Mouse (Mus musculus): ENCODE data around the gene Arhgap35. TPM values are rescaled to one million over a fixed set of nuclear protein-coding genes. Genes with fewer than 3 reads are reported as not detected.
A peak's percentile ranks its signal among the peaks of the same experiment; 100 is the strongest.

Arhgap35 gene
- polyA plus RNA-seq, 1 experiment = 75.2 TPM

DNA sequence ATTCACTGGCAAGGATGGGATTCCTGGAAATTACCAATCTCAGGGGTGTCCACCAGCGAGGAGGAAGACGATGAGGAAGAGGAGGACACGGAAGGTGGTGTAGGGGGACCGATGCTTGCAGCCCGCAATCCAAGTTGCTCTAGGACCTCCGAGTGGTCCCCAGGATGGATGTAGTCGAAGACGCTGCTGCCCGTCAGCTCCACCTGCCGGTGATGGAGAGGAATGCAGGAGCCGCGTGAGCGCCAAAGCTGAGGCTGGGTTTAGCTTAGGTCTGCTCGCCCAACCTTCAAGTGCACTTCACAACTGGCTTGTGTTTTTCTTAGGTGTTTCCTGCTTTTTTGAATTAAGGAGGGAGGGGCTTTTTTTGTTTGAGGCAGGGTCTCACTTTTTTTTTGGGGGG is 151.6 kb downstream of the Arhgap35 start:
- TF ChIP-seq CTCF (IDR thresholded peaks at IDR 0.05; ENCODE audit: borderline replicate concordance, extremely low read depth, insufficient read depth, insufficient read length) = peak; percentile 97
- no peak for TF ChIP-seq POLR2A (IDR thresholded peaks at IDR 0.05; ENCODE audit: borderline replicate concordance, extremely low read depth, insufficient read depth, insufficient read length, poor library complexity, severe bottlenecking)
- peak; percentile 83 for DNase-seq (ENCODE audit: low read depth)

DNA sequence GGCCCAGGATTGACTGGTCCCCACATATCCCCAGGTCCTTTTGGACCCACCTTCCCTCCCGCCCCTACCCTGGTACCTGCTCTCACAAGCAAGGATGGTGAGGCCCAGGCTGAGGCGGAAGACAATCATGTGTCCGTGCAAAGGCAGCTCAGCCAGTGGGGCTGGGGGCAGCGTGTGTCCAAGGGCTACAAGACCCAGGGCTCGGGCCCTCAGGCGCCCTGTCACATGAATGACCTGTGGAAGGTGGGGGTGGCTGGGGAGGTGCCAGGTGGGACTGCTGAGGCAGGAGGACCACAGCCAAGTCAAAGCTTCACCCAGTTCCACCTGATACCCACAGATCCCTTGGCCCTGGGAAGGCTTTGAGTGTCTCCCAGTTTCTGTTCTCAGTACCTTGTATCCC is 153.1 kb downstream of the Arhgap35 start:
- no peak for DNase-seq (ENCODE audit: low read depth)
- no peak for TF ChIP-seq POLR2A (IDR thresholded peaks at IDR 0.05; ENCODE audit: borderline replicate concordance, extremely low read depth, insufficient read depth, insufficient read length, poor library complexity, severe bottlenecking)

GRCm38 (mm10) chr7:16461151-16461550 is 153.6 kb downstream of the Arhgap35 start:
- no peak for TF ChIP-seq CTCF (IDR thresholded peaks at IDR 0.05; ENCODE audit: borderline replicate concordance, extremely low read depth, insufficient read depth, insufficient read length)
- TF ChIP-seq POLR2A (IDR thresholded peaks at IDR 0.05; ENCODE audit: borderline replicate concordance, extremely low read depth, insufficient read depth, insufficient read length, poor library complexity, severe bottlenecking) = no peak
- DNase-seq (ENCODE audit: low read depth) = peak; percentile 22

DNA sequence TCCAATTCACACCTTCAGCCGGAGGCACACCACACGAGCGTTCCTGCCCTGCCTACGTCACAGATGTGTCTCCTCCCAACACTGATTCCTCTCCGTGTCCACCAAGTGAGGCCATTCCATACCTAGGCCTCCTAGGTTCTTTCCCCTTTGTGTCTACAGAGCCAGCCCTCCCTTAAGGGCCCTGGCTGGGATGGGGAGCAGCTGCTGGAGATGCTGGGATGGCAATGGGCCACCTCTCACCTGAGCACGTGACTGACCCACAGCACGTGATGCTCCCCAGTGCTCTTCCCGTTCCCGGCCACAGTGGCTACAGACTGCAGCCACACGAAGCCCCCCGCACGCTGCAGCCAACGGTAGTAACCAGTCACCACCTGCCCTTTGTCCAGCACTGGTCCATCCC is 154.2 kb downstream of the Arhgap35 start:
- TF ChIP-seq POLR2A (IDR thresholded peaks at IDR 0.05; ENCODE audit: borderline replicate concordance, extremely low read depth, insufficient read depth, insufficient read length, poor library complexity, severe bottlenecking) (no peak), CTCF (IDR thresholded peaks at IDR 0.05; ENCODE audit: borderline replicate concordance, extremely low read depth, insufficient read depth, insufficient read length) (no peak)
- no peak for DNase-seq (ENCODE audit: low read depth)

GRCm38 (mm10) chr7:16456289-16456688 is 158.5 kb downstream of the Arhgap35 start:
- no peak for DNase-seq (ENCODE audit: low read depth)
- TF ChIP-seq CTCF (IDR thresholded peaks at IDR 0.05; ENCODE audit: borderline replicate concordance, extremely low read depth, insufficient read depth, insufficient read length) (no peak), POLR2A (IDR thresholded peaks at IDR 0.05; ENCODE audit: borderline replicate concordance, extremely low read depth, insufficient read depth, insufficient read length, poor library complexity, severe bottlenecking) (no peak)

DNA sequence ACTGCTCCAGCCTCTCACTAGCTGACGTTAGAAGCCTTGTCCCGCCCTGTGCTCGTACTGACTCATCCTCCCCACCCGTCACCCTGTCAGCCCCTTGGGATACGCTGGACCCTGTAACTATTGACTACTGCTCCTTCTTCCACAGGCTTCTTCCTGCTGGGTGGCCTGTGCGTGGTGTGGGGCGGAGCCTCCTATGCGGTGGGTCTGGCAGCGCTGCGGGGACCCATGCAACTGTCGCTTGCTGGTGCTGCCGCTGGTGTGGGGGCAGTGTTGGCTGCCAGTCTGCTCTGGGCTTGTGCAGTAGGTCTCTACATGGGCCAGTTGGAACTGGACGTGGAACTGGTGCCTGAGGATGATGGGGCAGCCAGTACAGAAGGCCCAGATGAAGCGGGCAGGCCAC is 159.8 kb downstream of the Arhgap35 start:
- no peak for DNase-seq (ENCODE audit: low read depth)
- no peak for TF ChIP-seq CTCF (IDR thresholded peaks at IDR 0.05; ENCODE audit: borderline replicate concordance, extremely low read depth, insufficient read depth, insufficient read length)
- no peak for TF ChIP-seq POLR2A (IDR thresholded peaks at IDR 0.05; ENCODE audit: borderline replicate concordance, extremely low read depth, insufficient read depth, insufficient read length, poor library complexity, severe bottlenecking)

DNA sequence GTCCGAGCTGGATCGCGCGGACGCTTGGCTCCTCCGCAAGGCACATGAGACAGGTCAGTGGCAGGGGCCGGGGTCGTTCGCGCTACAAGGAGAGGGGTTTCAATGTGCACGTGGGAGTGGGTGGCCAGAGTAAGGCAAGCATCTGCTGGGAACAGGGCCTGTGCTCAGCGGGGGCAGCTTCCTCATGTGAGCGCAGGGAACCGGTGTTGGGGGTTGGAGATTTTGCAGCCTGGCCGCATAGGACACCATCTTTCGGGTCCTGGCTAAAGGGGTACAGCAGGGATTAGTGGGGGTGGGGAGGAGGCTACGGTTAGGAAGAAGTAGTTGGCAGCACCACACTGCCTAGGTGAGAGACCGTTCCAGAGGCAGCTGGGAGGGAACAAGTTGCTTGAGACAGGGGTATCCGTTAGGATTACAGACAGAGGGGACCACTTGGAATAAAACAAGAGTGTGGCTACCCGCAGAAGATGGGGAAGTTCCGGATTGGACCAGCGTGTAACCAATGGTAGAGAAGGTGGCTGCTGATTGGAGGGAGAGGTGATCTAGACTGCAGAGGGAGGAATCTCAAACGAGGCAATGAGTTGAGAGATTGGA is 161.6 kb downstream of the Arhgap35 start:
- TF ChIP-seq CTCF (IDR thresholded peaks at IDR 0.05; ENCODE audit: borderline replicate concordance, extremely low read depth, insufficient read depth, insufficient read length) (no peak), POLR2A (IDR thresholded peaks at IDR 0.05; ENCODE audit: borderline replicate concordance, extremely low read depth, insufficient read depth, insufficient read length, poor library complexity, severe bottlenecking) (no peak)
- peak; percentile 90 for DNase-seq (ENCODE audit: low read depth)

DNA sequence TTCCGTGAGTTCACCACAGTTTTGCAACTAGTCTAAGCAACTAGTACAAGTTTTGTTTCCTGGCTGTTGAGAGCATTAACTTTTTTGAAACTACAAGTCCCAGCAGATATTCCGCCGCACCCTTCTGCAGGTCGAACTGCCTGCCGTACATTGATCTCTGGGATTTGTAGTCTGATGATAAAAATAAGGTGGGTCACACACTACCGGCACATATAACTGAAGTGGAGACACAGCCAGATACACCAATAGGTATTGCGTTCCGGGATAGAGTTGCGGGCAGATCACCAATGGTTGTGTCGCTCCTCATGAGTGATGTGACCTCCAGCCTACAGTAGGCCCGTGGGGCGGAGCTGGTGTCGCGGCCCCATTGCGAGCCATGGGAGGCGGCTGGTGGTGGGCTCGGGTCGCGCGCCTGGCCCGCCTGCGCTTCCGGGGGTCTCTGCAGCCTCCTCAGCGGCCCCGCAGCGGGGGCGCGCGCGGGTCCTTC is 162.2 kb downstream of the Arhgap35 start, which contains the start of gene Tmem160:
Tmem160 (plus strand) TSS at position 193 of the 487 bp plus-strand sequence.
- DNase-seq (ENCODE audit: low read depth) = peak; percentile 99
- TF ChIP-seq CTCF (IDR thresholded peaks at IDR 0.05; ENCODE audit: borderline replicate concordance, extremely low read depth, insufficient read depth, insufficient read length) = no peak
- TF ChIP-seq POLR2A (IDR thresholded peaks at IDR 0.05; ENCODE audit: borderline replicate concordance, extremely low read depth, insufficient read depth, insufficient read length, poor library complexity, severe bottlenecking) = peak; percentile 61

DNA sequence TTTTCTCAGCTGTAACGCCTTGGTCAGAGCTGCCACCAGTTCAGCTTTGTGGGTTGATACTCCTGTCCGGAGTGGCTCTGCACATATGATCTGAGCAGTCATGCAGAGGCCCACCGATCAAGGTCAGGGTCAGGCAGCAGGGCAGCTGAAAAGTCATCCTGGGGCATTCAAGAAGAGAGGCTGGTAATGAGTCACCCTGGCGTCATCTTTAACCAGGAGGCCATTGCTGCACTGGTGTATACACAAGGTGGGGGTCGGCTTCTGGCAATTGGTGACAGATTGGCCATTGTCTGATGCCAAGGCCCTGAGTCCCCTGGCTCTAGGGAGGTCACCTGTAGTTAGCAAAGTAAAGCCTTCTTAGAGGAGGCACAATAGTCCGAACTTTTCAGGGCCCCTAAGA is 163.1 kb downstream of the Arhgap35 start:
- DNase-seq (ENCODE audit: low read depth) = no peak
- no peak for TF ChIP-seq CTCF (IDR thresholded peaks at IDR 0.05; ENCODE audit: borderline replicate concordance, extremely low read depth, insufficient read depth, insufficient read length)
- TF ChIP-seq POLR2A (IDR thresholded peaks at IDR 0.05; ENCODE audit: borderline replicate concordance, extremely low read depth, insufficient read depth, insufficient read length, poor library complexity, severe bottlenecking) = no peak

Other genes with a start within 250 kb of the Arhgap35 start
- 147 and 150 TPM in 2 replicates for gene Sae1, start 227.2 kb downstream of the Arhgap35 start, polyA plus RNA-seq (2012; rRNA removed)
- gene Zc3h4, start 214.1 kb downstream of the Arhgap35 start, polyA plus RNA-seq (2012; rRNA removed) = 63.7 and 73.2 TPM in 2 replicates
- gene Tmem160, start 162.2 kb downstream of the Arhgap35 start, polyA plus RNA-seq (2012; rRNA removed) = 52.5 and 69.0 TPM in 2 replicates
- gene Npas1, start 137.3 kb downstream of the Arhgap35 start, polyA plus RNA-seq (2012; rRNA removed) = 4.6 and 5.1 TPM in 2 replicates
- not detected in 2 replicates for gene Ceacam15, start 60.7 kb upstream of the Arhgap35 start, polyA plus RNA-seq (2012; rRNA removed)
- 0.48 TPM in 1 of 2 replicates, not detected in the other for gene Ceacam9, start 106.9 kb upstream of the Arhgap35 start, polyA plus RNA-seq (2012; rRNA removed)
- gene Ap2s1, start 123.4 kb upstream of the Arhgap35 start, polyA plus RNA-seq (2012; rRNA removed) = 455 and 489 TPM in 2 replicates
- gene Slc1a5, start 166.3 kb upstream of the Arhgap35 start, polyA plus RNA-seq (2012; rRNA removed) = 18.7 and 32.3 TPM in 2 replicates
- 306 and 379 TPM in 2 replicates for gene Strn4, start 200.9 kb upstream of the Arhgap35 start, polyA plus RNA-seq (2012; rRNA removed)
- 35.1 and 47.7 TPM in 2 replicates for gene Fkrp, start 201.7 kb upstream of the Arhgap35 start, polyA plus RNA-seq (2012; rRNA removed)
- gene Prkd2, start 227.9 kb upstream of the Arhgap35 start, polyA plus RNA-seq (2012; rRNA removed) = 13.9 and 14.0 TPM in 2 replicates

Data from brain, embryonic 14.5 days (tissue).